Mouse (Mus musculus): ENCODE data around the gene Gca. TPM values are rescaled to one million over a fixed set of nuclear protein-coding genes. Genes with fewer than 3 reads are reported as not detected.
A peak's percentile ranks its signal among the peaks of the same experiment; 100 is the strongest.

Gca gene
- 2.1 and 3.2 TPM in 2 replicates for polyA plus RNA-seq (2014; fragmentation: Nextera tagmentation; extraction: Ambion mirVana)

GRCm38 (mm10) chr2:62664135-62664670, at the start of gene Gca:
TSS of gene Gca (plus strand) at chr2:62664285.
- Histone ChIP-seq H3K27me3 (replicated peaks; ENCODE audit: control insufficient read depth, insufficient read depth, low read length) (peaks cover 3% of the 10 kb centered on the region; the same call in 1 of the 2 replicates), H3K36me3 (ENCODE audit: control insufficient read depth, insufficient read depth, low read length) (no peaks in the 10 kb centered on the region), H3K4me1 (ENCODE audit: control insufficient read depth, insufficient read depth, low read length) (no peaks in the 10 kb centered on the region), H3K27ac (replicated peaks; ENCODE audit: low read depth, low read length) (no peak within 1 kb of the TSS), H3K4me3 (ENCODE audit: low read depth, low read length) (peak within 1 kb of the TSS; percentile 59), H3K9ac (ENCODE audit: low read depth, low read length) (peak within 1 kb of the TSS; percentile 51), H3K4me2 (ENCODE audit: low read depth, low read length) (peak within 1 kb of the TSS; percentile 87), H3K9me3 (ENCODE audit: control insufficient read depth, low read length) (no peaks in the 10 kb centered on the region)
- 3% methylated on average over 16 of the region's 43 CpGs for WGBS
- peak; percentile 85 for DNase-seq (ENCODE audit: low spot score)
- peak; percentile 98 for ATAC-seq (ENCODE audit: low read depth)

DNA sequence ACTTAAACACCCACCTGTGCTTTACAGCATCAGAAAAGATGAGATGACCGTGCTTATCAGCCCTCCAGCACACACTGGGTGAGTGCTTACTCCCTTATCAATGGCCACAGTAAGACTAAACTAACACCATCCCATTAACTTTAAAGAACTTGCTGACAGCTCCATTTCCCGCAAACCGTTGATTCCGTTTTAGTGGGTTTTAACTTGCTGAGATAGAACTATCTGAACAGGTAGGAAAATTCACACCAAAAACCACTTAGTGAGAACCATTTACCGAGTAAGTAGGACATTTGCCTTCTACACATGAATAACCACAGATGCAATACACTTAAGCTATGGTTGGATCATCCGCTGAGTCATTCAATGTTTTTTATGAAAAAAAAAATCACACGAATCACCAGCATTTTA, 45.1 kb upstream of the Gca start:
- 0 out of 2 replicates have a peak, but pooled peaks cover 3% of the 10 kb centered on the region for H3K4me1 ChIP-seq (ENCODE audit: control insufficient read depth, insufficient read depth, low read length)
- no peaks in the 10 kb centered on the region for H3K9me3 ChIP-seq (ENCODE audit: control insufficient read depth, low read length)
- H3K4me2 ChIP-seq (ENCODE audit: low read depth, low read length), result no peak overlapping the region
- no peaks in the 10 kb centered on the region for H3K36me3 ChIP-seq (ENCODE audit: control insufficient read depth, insufficient read depth, low read length)
- no peak overlapping the region for H3K9ac ChIP-seq (ENCODE audit: low read depth, low read length)
- ATAC-seq (ENCODE audit: low read depth), result no peak
- H3K27ac ChIP-seq (replicated peaks; ENCODE audit: low read depth, low read length), result no peak overlapping the region
- 79% methylated on average over 7 of the region's 7 CpGs for WGBS
- DNase-seq (ENCODE audit: low spot score), result no peak
- no peaks in the 10 kb centered on the region for H3K27me3 ChIP-seq (replicated peaks; ENCODE audit: control insufficient read depth, insufficient read depth, low read length)
- H3K4me3 ChIP-seq (ENCODE audit: low read depth, low read length), result no peak overlapping the region

DNA sequence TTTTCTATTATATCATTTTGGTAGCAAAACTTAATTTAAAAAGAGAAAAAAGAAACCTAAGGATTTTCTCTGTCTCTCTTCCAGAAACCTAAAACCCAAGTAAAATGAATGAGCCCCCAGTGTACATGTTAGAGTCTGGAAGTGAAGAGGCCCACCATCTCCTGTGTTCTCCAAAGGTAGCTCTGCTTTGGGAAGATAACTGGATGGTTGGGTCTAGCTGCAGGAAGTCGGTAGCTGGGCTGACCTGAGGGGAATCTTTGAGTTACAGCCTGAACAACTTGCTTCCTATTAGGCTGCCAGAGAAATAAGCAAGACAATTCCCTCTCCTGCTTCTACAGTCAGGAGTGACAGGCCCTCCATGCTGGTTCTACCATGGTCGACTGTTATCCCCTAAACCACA, 44.4 kb upstream of the Gca start:
- no peak overlapping the region for H3K4me3 ChIP-seq (ENCODE audit: low read depth, low read length)
- H3K27ac ChIP-seq (replicated peaks; ENCODE audit: low read depth, low read length), result no peak overlapping the region
- H3K27me3 ChIP-seq (replicated peaks; ENCODE audit: control insufficient read depth, insufficient read depth, low read length), result no peaks in the 10 kb centered on the region
- 48% methylated on average over 2 of the region's 2 CpGs for WGBS
- no peaks in the 10 kb centered on the region for H3K9me3 ChIP-seq (ENCODE audit: control insufficient read depth, low read length)
- no peak overlapping the region for H3K9ac ChIP-seq (ENCODE audit: low read depth, low read length)
- 0 out of 2 replicates have a peak, but pooled peaks cover 3% of the 10 kb centered on the region for H3K4me1 ChIP-seq (ENCODE audit: control insufficient read depth, insufficient read depth, low read length)
- H3K4me2 ChIP-seq (ENCODE audit: low read depth, low read length), result no peak overlapping the region
- DNase-seq (ENCODE audit: low spot score), result no peak
- no peaks in the 10 kb centered on the region for H3K36me3 ChIP-seq (ENCODE audit: control insufficient read depth, insufficient read depth, low read length)
- ATAC-seq (ENCODE audit: low read depth), result no peak

DNA sequence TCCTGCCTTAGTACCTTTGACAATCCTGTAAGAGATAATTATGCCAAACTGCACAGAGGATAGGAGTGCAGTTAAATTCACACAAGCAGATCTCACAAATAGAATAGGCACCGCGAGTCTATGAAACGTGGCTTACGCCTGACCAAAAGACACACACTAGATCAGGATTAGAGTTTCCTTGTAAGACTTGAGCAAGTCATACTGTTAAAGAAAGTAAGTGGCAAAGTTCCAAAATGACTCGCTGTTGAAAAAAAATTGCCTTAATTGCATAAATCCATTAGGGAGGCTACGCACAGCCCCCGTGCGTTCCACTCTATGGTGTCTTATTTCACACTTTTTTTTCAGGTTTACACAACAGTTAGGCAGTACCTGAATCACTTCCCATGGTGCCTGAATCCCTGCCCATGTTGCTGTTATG, 41.1 kb upstream of the Gca start:
- Histone ChIP-seq H3K36me3 (ENCODE audit: control insufficient read depth, insufficient read depth, low read length) (no peaks in the 10 kb centered on the region), H3K4me3 (ENCODE audit: low read depth, low read length) (no peak overlapping the region), H3K9me3 (ENCODE audit: control insufficient read depth, low read length) (no peaks in the 10 kb centered on the region), H3K4me2 (ENCODE audit: low read depth, low read length) (no peak overlapping the region), H3K4me1 (ENCODE audit: control insufficient read depth, insufficient read depth, low read length) (0 out of 2 replicates have a peak, but pooled peaks cover 3% of the 10 kb centered on the region), H3K27me3 (replicated peaks; ENCODE audit: control insufficient read depth, insufficient read depth, low read length) (no peaks in the 10 kb centered on the region), H3K27ac (replicated peaks; ENCODE audit: low read depth, low read length) (no peak overlapping the region), H3K9ac (ENCODE audit: low read depth, low read length) (no peak overlapping the region)
- ATAC-seq (ENCODE audit: low read depth) (peak; percentile 74; the same call in 1 of the 2 replicates), DNase-seq (ENCODE audit: low spot score) (peak; percentile 67)
- 53% methylated on average over 8 of the region's 8 CpGs for WGBS

DNA sequence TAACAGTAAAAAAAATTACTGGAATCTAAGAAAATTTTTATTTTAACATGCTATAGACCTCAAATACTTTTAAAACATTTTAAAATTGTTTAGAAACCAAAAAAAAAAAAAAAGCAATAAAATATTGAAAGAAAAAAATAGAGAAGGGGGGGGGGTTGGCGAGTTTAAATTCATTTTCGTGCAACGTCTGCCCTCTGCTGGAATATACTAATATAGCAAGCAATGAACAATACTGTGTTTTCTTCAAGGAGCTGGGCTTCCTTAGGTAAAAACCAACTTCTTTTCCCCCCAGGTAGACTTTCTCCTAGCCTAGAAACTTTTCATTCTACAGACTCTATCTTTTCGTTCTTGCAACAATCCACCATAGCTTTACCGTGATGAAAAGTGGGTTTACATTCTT, 36.4 kb upstream of the Gca start:
- DNase-seq (ENCODE audit: low spot score) (peak; percentile 48), ATAC-seq (ENCODE audit: low read depth) (no peak)
- Histone ChIP-seq H3K4me1 (ENCODE audit: control insufficient read depth, insufficient read depth, low read length) (0 out of 2 replicates have a peak, but pooled peaks cover 3% of the 10 kb centered on the region), H3K9me3 (ENCODE audit: control insufficient read depth, low read length) (no peaks in the 10 kb centered on the region), H3K9ac (ENCODE audit: low read depth, low read length) (no peak overlapping the region), H3K27ac (replicated peaks; ENCODE audit: low read depth, low read length) (no peak overlapping the region), H3K27me3 (replicated peaks; ENCODE audit: control insufficient read depth, insufficient read depth, low read length) (no peaks in the 10 kb centered on the region), H3K4me3 (ENCODE audit: low read depth, low read length) (no peak overlapping the region), H3K36me3 (ENCODE audit: control insufficient read depth, insufficient read depth, low read length) (no peaks in the 10 kb centered on the region), H3K4me2 (ENCODE audit: low read depth, low read length) (no peak overlapping the region)
- WGBS, result 7% methylated on average over 5 of the region's 5 CpGs

GRCm38 (mm10) chr2:62628356-62628755, 35.7 kb upstream of the Gca start:
- 85% methylated on average over 5 of the region's 5 CpGs for WGBS
- Histone ChIP-seq H3K4me3 (ENCODE audit: low read depth, low read length) (no peak overlapping the region), H3K36me3 (ENCODE audit: control insufficient read depth, insufficient read depth, low read length) (no peaks in the 10 kb centered on the region), H3K9ac (ENCODE audit: low read depth, low read length) (no peak overlapping the region), H3K27me3 (replicated peaks; ENCODE audit: control insufficient read depth, insufficient read depth, low read length) (no peaks in the 10 kb centered on the region), H3K4me1 (ENCODE audit: control insufficient read depth, insufficient read depth, low read length) (no peaks in the 10 kb centered on the region), H3K27ac (replicated peaks; ENCODE audit: low read depth, low read length) (no peak overlapping the region), H3K4me2 (ENCODE audit: low read depth, low read length) (no peak overlapping the region), H3K9me3 (ENCODE audit: control insufficient read depth, low read length) (no peaks in the 10 kb centered on the region)
- DNase-seq (ENCODE audit: low spot score) (no peak), ATAC-seq (ENCODE audit: low read depth) (no peak)

DNA sequence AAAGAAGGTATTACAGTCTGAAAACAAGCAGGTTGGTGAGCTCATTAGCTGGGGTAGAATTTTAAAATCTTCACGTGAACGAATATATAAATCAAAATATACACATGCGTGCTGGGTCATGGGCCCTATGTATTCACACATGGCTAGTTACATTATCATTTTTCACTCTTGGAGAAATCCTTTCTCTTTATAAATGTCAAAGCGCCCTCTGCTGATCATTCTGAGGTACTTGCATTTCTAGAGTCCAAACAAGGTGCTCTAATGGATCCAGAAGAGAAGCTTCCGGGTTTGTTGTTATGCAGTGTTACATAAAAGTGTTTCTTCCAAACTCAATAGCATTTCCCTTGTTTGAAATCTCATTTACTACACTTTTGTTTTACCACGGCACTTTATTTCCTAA, 33.6 kb upstream of the Gca start:
- WGBS, result 19% methylated on average over 6 of the region's 6 CpGs

DNA sequence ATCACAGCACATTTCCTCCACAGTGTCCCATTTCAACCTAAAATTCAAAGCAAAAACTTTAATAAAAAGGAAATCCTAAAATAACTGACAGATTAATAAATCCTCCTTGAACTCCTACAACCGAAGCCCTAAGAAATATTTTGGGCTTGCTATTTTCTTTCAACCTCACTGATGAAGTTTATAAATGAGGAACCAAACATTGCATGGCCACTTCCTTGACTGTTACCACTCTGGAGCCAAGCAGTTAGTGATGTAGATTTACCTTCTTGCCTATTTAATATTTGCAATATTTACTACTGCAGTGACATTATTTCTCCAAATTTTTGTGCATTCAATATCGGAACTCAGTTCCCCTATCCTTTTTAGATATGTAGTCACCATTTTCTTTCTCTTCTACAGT, 24.2 kb upstream of the Gca start:
- no peak for DNase-seq (ENCODE audit: low spot score)
- Histone ChIP-seq H3K27ac (replicated peaks; ENCODE audit: low read depth, low read length) (no peak overlapping the region), H3K9me3 (ENCODE audit: control insufficient read depth, low read length) (no peaks in the 10 kb centered on the region), H3K4me1 (ENCODE audit: control insufficient read depth, insufficient read depth, low read length) (no peaks in the 10 kb centered on the region), H3K27me3 (replicated peaks; ENCODE audit: control insufficient read depth, insufficient read depth, low read length) (peaks cover 3% of the 10 kb centered on the region; the same call in 1 of the 2 replicates), H3K36me3 (ENCODE audit: control insufficient read depth, insufficient read depth, low read length) (no peaks in the 10 kb centered on the region), H3K4me3 (ENCODE audit: low read depth, low read length) (no peak overlapping the region), H3K9ac (ENCODE audit: low read depth, low read length) (no peak overlapping the region), H3K4me2 (ENCODE audit: low read depth, low read length) (no peak overlapping the region)
- ATAC-seq (ENCODE audit: low read depth), result no peak
- WGBS, result 87% methylated on average over 2 of the region's 2 CpGs

More for the DNA sequence above, 33.6 kb upstream of the Gca start:
- Histone ChIP-seq H3K4me2 (ENCODE audit: low read depth, low read length) (no peak overlapping the region), H3K36me3 (ENCODE audit: control insufficient read depth, insufficient read depth, low read length) (no peaks in the 10 kb centered on the region), H3K4me1 (ENCODE audit: control insufficient read depth, insufficient read depth, low read length) (no peaks in the 10 kb centered on the region), H3K4me3 (ENCODE audit: low read depth, low read length) (no peak overlapping the region), H3K9ac (ENCODE audit: low read depth, low read length) (no peak overlapping the region), H3K27ac (replicated peaks; ENCODE audit: low read depth, low read length) (no peak overlapping the region), H3K9me3 (ENCODE audit: control insufficient read depth, low read length) (no peaks in the 10 kb centered on the region), H3K27me3 (replicated peaks; ENCODE audit: control insufficient read depth, insufficient read depth, low read length) (no peaks in the 10 kb centered on the region)
- ATAC-seq (ENCODE audit: low read depth), result no peak
- DNase-seq (ENCODE audit: low spot score), result peak; percentile 86
